Mouse (Mus musculus) retina, adult 2 months (tissue): ENCODE results near the gene Csn1s1.

Experiments
- DNase-seq: peaks from one replicate; pipeline ENCODE4 v3.0.0-alpha.2; 2012; ENCODE audit warnings: low read depth, low spot score

Csn1s1 gene

DNA sequence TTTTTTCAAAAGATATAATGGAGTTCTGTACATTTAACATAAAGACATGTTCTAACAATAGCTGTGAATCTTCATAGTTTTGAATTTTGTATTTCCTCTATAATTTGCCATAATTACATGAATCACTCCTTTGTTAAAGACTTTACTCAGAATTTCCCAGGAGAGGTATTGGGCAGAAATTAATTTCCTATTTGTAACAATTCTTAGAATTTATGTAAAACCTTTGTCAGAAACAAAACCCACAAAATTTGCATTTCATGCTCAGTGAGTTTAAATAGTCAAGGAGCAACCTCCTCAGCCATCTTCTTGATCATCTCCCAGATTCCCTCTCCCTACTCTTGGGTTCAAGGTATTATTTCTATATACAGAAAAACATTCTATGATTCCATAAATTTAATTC is at the start of gene Csn1s1:
Csn1s1 (plus strand) TSS at position 301 of the 400 bp plus-strand sequence.
- no peak for DNase-seq

DNA sequence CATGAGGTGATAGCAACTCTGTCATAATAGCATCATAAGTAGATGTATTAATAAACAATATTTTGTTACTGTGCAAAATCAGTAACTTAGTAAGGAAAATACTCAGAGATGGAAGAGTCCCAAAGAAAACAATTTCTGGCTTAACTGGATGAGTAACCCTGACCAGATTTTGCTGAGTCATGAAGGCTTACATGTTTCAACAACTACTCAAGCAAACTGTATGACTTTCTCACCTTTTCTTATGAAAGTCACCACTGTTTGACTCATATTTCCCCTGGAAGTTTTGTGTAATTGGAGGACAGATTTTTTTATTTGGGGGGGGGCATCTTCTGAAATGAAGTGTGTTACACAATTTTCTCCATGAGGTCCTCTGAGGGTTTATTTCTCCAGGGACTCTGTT is 43.3 kb upstream of the Csn1s1 start:
- no peak for DNase-seq

DNA sequence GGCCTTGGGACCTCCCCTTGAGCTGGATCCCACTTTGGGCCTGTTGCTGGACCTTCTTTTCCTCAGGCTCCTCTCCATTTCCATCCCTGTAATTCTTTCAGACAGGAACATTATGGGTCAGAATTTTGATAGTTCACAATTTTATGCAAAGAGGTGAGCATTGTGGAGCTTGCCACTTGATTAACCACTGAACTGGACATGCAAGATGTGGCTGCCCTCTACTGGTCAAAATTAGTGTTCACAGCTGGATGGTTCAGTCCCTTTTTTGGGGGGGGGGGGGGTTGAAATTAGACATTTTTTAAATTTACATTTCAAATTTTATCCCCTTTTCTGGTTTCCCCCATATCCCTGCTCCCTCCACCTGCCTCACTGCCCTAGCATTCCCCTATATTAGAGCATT is 23.2 kb upstream of the Csn1s1 start:
- no peak for DNase-seq

DNA sequence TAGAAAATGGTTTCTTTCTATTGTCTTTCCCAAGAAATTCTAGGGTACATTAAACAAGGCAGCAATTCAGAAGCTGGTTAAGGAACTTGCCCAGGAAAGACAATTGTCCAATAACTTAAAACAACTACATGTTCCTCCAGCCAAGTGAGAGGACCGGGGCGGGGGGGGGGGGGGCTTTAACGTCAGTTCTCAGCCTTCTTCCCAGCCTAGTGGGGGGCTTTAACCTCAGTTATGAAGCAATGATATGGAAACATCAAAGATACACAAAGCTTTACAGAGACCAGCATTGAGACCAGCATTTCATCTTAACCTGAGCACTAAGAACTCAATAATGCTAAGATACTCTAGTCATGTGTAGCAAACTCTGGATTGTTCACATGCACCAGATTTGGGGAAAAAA is 33.5 kb downstream of the Csn1s1 start, which contains the start of gene Csn2:
Csn2 (minus strand) TSS at position 101 of the 400 bp plus-strand sequence.
- no peak for DNase-seq

DNA sequence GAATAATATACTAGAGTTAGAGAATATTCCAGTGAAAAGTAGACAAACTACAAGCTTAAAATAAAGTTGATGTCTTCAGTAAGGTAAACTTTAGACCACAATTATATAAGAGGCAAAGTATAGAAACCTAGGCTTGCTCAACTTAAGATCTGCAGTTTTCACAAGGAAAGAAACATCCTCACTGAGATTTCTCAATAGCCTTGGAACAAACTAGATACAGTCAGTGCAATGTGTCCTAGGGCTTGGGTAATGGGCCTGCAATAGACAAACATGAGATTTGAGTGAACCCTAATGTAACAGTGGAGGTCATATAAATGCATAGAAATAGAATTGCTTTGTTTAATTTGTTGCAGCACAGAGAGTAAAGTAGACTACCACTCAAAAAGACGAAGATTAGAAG is 39.9 kb downstream of the Csn1s1 start:
- no peak for DNase-seq
